Mouse (Mus musculus): Measurements from ENCODE around the gene Kctd15. TPM values are rescaled to one million over a fixed set of nuclear protein-coding genes. Genes with fewer than 3 reads are reported as not detected.

The Kctd15 gene
- 0.41 TPM for polyA plus RNA-seq (2014; fragmentation: Illumina TruSeq; extraction: RNeasy Lipid Tissue Mini Kit (QIAGEN cat#74804); ENCODE audit: low read depth, low replicate concordance)

GRCm38 (mm10) chr7:34656632-34657031 is at the start of gene Kctd15:
Kctd15 (minus strand) TSS chr7:34656732.

Other genes with a start within 250 kb of the Kctd15 start
- gene Chst8, start 156.0 kb upstream of the Kctd15 start, polyA plus RNA-seq (2014; fragmentation: Illumina TruSeq; extraction: RNeasy Lipid Tissue Mini Kit (QIAGEN cat#74804); ENCODE audit: low read depth, low replicate concordance), result not detected

Data from sigmoid colon, adult 10 weeks (tissue).